Mouse (Mus musculus) midbrain, postnatal 0 days (tissue): Measurements from ENCODE around the gene Unc50. TPM values are rescaled to one million over a fixed set of nuclear protein-coding genes. Genes with fewer than 3 reads are reported as not detected.

Source experiments
- ATAC-seq: fragments of 200-750 bp; cut with Nextera tagmentation; 2 replicates; pipeline ENCODE4 v1.8.0; 2017; ENCODE audit warnings: moderate number of reproducible peaks, mild to moderate bottlenecking, moderate TSS enrichment, moderate library complexity; ENCODE audit not compliant: low FRiP score
- DNase-seq: peaks from one replicate; pipeline ENCODE4 v3.0.0-alpha.2; 2015; ENCODE audit warnings: low spot score
- H3K27ac ChIP-seq: fragments of 300-500 bp; sonication (generic); 2 replicates; pipeline ENCODE4 v1.5.1; 2014; ENCODE audit warnings: low read depth, mild to moderate bottlenecking, low read length, mixed read lengths
- H3K27me3 ChIP-seq: fragments of 300-500 bp; sonication (generic); 2 replicates; pipeline ENCODE4 v1.6.1; 2014; ENCODE audit warnings: low read length, control low read depth, mixed read lengths; ENCODE audit not compliant: insufficient read depth
- H3K36me3 ChIP-seq: fragments of 300-500 bp; sonication (generic); 2 replicates; pipeline ENCODE4 v1.6.1; 2014; ENCODE audit warnings: low read length, control low read depth, mixed read lengths; ENCODE audit not compliant: insufficient read depth
- H3K4me1 ChIP-seq: fragments of 300-500 bp; sonication (generic); 2 replicates; pipeline ENCODE4 v1.6.1; 2014; ENCODE audit warnings: mild to moderate bottlenecking, control low read depth, antibody characterized with exemption, low read length, mixed read lengths; ENCODE audit not compliant: insufficient read depth
- H3K4me2 ChIP-seq: fragments of 300-500 bp; sonication (generic); 2 replicates; pipeline ENCODE4 v1.6.1; 2014; ENCODE audit warnings: low read depth, mild to moderate bottlenecking, low read length, mixed read lengths; ENCODE audit not compliant: poor library complexity, severe bottlenecking
- H3K4me3 ChIP-seq: fragments of 300-500 bp; sonication (generic); 2 replicates; pipeline ENCODE4 v1.5.1; 2014; ENCODE audit warnings: low read depth, mild to moderate bottlenecking, low read length, moderate library complexity
- H3K9ac ChIP-seq: fragments of 300-500 bp; sonication (generic); replicated peaks from 2 replicates; pipeline ENCODE4 v1.6.1; 2014; ENCODE audit warnings: mild to moderate bottlenecking, low read length, moderate library complexity, mixed read lengths; ENCODE audit not compliant: poor library complexity, severe bottlenecking
- H3K9me3 ChIP-seq: fragments of 300-500 bp; sonication (generic); 2 replicates; pipeline ENCODE4 v1.6.1; 2016; ENCODE audit warnings: low read length, control low read depth
- CTCF ChIP-seq: IDR thresholded peaks from 2 replicates; pipeline ENCODE4 v1.5.1; 2016; ENCODE audit warnings: antibody characterized with exemption, mild to moderate bottlenecking
- WGBS: fragments of 180-500 bp; shearing (Covaris S2); extraction: QIAGEN DNeasy Blood & Tissue Kit; methylation state at CpG from one replicate; pipeline ENCODE4 v1.1.7; 2014; 5-methylcytosine and 5-hydroxymethylcytosine counted together
- polyA plus RNA-seq: library from polyadenylated mRNA; unstranded; fragments of >200 nt; fragmentation: Nextera tagmentation; extraction: Ambion mirVana; gene quantifications from 2 replicates; pipeline ENCODE4 v1.2.1, GENCODE M21; 2015
- total RNA-seq: library from RNA; depleted of rRNA; stranded (reverse); fragments of >200 nt; gene quantifications from 2 replicates; pipeline ENCODE4 v1.2.3, GENCODE M21; 2014

Gene Unc50
- total and polyA plus RNA-seq, 2 experiments from 2014 or later = 62.4 to 134 TPM

- WGBS = 68% methylated on average over 5 of the region's 5 CpGs
- no peak for DNase-seq
- no peak for TF ChIP-seq CTCF
- no peaks in the 10 kb centered on the region for H3K9me3 ChIP-seq
- H3K36me3 ChIP-seq = no peaks in the 10 kb centered on the region
- no peaks in the 10 kb centered on the region for H3K4me1 ChIP-seq
- no peak for ATAC-seq
- H3K9ac ChIP-seq = no peak overlapping the region
- no peaks in the 10 kb centered on the region for H3K27me3 ChIP-seq
- no peak overlapping the region for H3K4me2 ChIP-seq
- H3K27ac ChIP-seq = no peak overlapping the region
- no peak overlapping the region for H3K4me3 ChIP-seq
These were observed 48.0 kb downstream of the Unc50 start for GRCm38 (mm10) chr1:37477928-37478327.

- ATAC-seq (no peak), DNase-seq (no peak)
- no peak overlapping the region for H3K4me3 ChIP-seq
- 68% methylated on average over 7 of the region's 7 CpGs for WGBS
- no peaks in the 10 kb centered on the region for H3K4me1 ChIP-seq
- no peaks in the 10 kb centered on the region for H3K36me3 ChIP-seq
- H3K27me3 ChIP-seq = no peaks in the 10 kb centered on the region
- H3K4me2 ChIP-seq = no peak overlapping the region
- no peak overlapping the region for H3K9ac ChIP-seq
- no peak for TF ChIP-seq CTCF
- H3K27ac ChIP-seq = no peak overlapping the region
- no peaks in the 10 kb centered on the region for H3K9me3 ChIP-seq
These were observed 48.5 kb downstream of the Unc50 start for GRCm38 (mm10) chr1:37478416-37478815.

DNA sequence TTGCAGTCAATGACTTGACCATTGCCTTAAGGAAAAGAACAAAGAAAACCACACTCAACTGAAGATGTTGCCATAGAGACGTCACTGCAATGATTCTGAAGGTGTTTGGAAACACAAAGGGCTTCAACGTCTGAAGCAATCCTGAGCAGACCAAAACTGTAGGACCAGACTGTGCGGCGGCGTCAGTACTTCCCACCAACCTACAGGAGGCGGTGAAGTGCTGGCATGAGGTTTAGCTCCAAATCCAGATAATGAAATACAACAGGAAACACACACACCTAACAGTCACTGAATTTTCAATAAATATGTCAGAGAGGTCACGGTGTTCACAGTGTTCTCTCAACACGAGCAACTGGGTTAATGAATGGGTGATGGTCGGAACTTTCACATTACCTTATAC lies 49.1 kb downstream of the Unc50 start:
- no peaks in the 10 kb centered on the region for H3K9me3 ChIP-seq
- no peaks in the 10 kb centered on the region for H3K4me1 ChIP-seq
- no peak overlapping the region for H3K4me2 ChIP-seq
- no peaks in the 10 kb centered on the region for H3K36me3 ChIP-seq
- no peak overlapping the region for H3K27ac ChIP-seq
- TF ChIP-seq CTCF = peak; percentile 59
- H3K9ac ChIP-seq = no peak overlapping the region
- no peaks in the 10 kb centered on the region for H3K27me3 ChIP-seq
- H3K4me3 ChIP-seq = no peak overlapping the region
- ATAC-seq (no peak), DNase-seq (peak; percentile 44)
- 65% methylated on average over 9 of the region's 9 CpGs for WGBS

DNA sequence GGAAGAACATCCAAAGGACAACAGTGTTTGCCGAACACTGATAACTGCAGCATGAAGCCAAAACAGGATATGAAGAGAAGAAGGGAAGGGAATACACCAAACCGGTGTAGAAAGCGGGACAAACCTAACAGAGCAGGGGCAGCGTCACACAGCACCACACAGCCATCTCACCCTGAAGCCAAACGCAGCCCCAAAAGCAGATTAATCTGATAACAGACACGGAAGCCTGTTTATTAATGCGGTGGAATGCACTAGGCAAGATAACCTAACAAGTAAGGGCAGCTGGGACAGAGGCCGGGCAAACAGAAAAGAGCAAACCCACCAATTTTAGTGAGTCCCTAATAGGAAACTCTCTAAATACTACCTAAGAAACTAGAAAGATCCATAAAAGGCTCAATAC lies 49.8 kb downstream of the Unc50 start:
- ATAC-seq (no peak), DNase-seq (no peak)
- Histone ChIP-seq H3K27me3 (no peaks in the 10 kb centered on the region), H3K36me3 (no peaks in the 10 kb centered on the region), H3K27ac (no peak overlapping the region), H3K4me2 (no peak overlapping the region), H3K9me3 (no peaks in the 10 kb centered on the region), H3K9ac (no peak overlapping the region), H3K4me3 (no peak overlapping the region), H3K4me1 (no peaks in the 10 kb centered on the region)
- WGBS = 87% methylated on average over 8 of the region's 8 CpGs
- no peak for TF ChIP-seq CTCF

DNA sequence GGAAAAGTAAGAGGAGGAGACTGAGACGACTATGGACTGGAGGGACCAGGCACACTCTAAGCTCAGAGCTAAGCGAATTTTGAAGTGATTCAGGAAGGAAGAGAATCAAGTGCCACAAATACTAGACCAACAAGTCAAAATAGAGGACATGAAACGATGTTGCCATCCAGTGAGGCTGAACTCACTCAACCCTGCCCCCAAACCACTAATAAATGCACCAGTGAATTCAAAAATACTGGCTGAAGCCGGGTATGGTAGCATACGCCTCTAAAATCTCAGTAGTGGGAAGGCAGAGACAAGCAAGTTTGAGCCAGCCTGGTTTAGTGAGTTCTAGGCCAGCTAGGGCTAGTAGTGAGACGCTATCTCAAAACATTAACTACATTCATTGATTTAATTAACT lies 50.8 kb downstream of the Unc50 start:
- Histone ChIP-seq H3K4me3 (no peak overlapping the region), H3K27ac (no peak overlapping the region), H3K9me3 (no peaks in the 10 kb centered on the region), H3K9ac (no peak overlapping the region), H3K36me3 (no peaks in the 10 kb centered on the region), H3K27me3 (no peaks in the 10 kb centered on the region), H3K4me1 (no peaks in the 10 kb centered on the region), H3K4me2 (no peak overlapping the region)
- WGBS = 87% methylated on average over 6 of the region's 6 CpGs
- ATAC-seq (no peak), DNase-seq (no peak)
- no peak for TF ChIP-seq CTCF

- Histone ChIP-seq H3K9me3 (no peaks in the 10 kb centered on the region), H3K4me3 (no peak overlapping the region), H3K9ac (no peak overlapping the region), H3K27ac (no peak overlapping the region), H3K4me2 (no peak overlapping the region), H3K27me3 (no peaks in the 10 kb centered on the region), H3K36me3 (no peaks in the 10 kb centered on the region), H3K4me1 (no peaks in the 10 kb centered on the region)
- no peak for DNase-seq
- ATAC-seq = no peak
- TF ChIP-seq CTCF = no peak
- 95% methylated on average over 2 of the region's 2 CpGs for WGBS
These were observed 51.4 kb downstream of the Unc50 start for GRCm38 (mm10) chr1:37481331-37481730.
